Mouse (Mus musculus) Muller cell, postnatal 12 days (primary cell): ENCODE measurements around the gene Tulp2.
A peak's percentile ranks its signal among the peaks of the same experiment; 100 is the strongest.
"Not testable (repeated sequence)": the region's sequence is repeated elsewhere in the genome, so short reads cannot be mapped to it uniquely, and the experiment has no call there.

ENCODE experiments used
- DNase-seq: peaks from one replicate; pipeline ENCODE4 v3.0.0-alpha.2; 2015; ENCODE audit errors: inconsistent ontology term

Gene Tulp2

DNA sequence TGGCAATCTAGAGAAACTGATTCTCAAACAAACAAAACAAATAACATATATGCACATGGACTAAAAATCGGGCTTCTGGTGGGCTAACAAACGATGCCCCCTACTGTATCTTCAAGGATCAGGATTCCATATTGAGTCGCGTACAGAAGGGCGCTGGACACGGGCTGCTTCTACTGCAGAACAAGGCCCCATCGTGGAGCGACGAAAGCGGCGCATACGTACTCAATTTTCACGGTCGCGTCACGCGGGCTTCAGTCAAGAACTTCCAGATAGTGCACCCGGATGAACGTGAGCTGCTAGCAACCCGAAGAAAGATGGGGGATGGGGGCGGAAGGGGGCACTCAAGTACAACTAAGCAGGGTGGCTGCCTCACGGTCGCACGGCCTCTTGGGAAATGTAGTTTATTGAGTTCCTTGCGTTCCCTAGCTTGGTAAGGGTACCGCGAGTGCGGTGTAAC, 40.1 kb downstream of the Tulp2 start:
- DNase-seq = peak; percentile 91

DNA sequence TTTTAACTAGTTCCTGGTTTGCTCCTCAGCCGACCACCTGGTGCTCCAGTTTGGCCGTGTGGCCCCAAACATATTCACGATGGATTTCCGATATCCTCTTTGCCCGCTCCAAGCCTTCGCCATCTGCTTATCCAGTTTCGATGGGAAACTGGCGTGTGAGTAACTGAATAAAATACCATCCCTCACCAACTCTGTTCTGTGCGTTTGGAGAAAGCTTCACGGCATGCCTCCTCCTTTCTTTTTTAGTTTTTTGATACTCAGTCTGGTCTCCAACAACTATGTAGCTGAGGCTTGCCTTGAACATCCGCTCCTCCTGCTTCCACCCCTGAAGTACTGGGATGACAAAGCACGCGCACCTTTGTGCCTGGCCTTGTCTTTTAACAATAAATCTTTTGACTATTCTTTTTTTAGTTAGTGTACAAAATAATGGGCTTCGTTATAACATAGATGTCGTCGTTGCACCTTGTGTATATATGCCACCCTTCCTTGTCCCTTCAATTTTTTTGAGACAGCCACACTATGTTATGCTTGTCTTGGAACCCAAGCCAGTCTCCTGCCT, 40.6 kb downstream of the Tulp2 start:
- no peak for DNase-seq

DNA sequence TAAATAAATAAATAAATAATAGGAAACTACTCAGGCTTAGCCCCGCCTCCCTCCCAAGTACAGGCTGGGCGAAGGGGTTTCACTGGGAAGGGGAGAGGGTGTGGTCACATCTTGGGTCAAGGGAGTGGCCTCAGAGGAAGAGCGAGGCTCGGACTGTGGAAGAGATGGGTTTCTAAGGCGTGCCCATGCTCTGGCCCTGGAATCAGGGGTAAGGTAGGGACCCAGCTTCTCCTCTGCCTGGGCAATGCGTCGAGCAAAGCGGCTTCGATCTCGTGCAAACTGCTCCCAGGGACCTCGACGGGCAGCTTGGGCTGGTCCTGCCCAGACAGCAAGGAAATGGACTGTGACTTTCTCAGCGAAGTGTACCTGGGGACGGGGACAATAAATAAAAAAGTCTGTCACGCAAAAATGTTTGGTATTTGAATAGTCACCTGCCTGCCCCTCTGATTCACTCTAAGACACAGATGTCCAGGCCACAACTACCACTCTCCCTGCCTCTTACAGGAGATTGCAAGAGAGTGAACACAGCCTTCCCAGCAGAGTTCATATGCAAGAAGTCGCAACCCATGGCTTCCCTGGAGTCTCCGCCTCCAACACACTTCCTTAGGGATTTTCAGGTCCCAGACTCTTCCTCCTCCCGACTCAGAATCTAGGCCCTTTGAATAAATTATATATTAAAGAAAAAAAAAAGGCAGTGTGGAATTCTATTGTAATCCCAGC, 41.4 kb downstream of the Tulp2 start:
- peak; percentile 14 for DNase-seq

DNA sequence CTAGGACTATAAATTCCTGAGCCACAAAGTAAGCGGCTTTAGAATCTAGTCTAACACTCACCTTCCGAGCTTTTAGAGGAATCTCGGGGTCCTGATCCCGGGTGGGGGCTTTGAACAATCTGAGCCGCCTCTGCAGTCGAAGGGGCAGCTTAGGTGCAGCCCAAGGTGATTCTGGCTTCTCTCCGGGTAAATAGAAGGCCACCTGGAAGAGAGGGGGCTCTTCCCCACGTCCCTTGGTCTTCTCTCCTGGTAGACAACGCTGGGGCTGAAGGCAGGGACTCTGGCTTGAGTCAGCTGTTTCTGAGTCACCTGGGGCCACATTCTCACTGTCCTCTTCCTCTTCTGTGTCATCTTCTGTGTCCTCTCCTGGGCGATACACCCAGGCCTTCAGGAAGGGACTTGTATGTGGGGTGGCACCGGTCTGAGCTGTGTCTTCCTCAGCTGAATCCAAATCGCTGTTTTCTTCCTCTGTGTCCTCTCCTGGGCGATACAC, 42.0 kb downstream of the Tulp2 start:
- no peak for DNase-seq

DNA sequence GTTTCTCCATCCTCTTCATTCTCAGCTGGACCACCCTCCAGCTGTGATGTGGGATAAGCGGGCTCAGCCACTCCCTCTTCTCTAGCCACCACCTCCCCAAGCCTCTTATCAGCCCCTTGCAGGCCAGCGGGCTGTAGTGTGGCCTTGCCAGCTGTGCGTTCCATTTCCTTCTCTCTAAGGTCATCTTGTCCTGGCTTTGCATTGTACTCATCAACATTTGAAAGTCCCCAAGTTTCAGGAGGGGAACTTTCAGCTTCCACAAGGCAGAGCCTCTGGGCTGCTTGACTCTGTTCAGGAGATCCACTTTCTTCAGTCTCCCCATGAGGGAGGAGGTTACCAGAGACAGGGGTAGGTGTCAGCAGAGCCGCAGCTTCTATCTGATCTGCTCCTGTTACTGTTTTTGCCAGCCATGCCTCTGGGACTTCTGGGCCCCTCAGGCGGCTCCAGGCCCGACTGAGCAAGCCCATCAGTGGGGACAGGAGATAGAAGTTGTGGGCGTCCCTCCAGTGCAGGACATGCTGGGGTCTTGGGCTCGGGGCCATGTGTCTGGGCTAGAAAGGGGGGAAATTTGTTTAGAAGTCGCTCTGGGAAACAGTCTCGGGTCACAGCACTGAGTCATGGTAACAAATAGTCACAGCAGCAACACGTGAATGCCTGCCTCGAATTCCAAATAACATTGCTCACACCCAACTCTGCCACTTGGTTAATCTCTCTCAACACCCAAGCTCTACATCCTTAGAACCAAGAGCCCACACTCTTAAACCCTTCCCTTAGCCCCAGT, 43.4 kb downstream of the Tulp2 start:
- DNase-seq = peak; percentile 76

DNA sequence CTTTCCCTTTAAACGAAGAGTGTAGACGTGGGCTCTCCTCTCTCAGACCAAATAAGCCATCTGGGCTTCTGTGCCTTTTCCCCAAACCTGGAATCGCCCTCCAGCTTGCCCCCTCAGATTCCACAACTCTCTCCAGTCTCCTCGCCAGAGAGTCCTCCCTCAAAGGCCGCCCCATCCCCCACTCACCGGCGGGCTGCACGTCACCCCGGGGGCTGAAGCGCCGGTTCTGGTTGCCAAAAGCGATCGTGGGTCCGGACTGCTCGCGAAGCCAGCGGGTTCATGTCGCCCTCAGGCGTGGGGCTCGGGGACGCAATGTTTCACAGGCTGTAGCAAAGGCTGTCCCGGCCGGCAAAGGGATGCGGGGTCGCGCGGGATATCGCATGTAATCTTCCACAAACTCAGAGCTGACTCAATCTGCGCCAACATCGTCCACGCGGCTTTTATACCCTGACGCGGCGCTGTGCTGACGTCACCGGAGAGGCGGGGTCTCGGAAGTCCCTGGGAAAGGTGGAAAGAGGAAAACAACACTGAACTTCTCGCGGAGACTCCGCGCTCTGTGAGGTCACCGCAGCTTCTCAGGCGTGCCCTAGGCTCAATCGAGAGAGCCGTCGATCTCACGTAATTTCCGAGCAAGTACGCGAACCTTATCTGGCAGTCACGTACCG, 44.3 kb downstream of the Tulp2 start, which contains the start of the genes Ppp1r15a and Plekha4:
Gene Ppp1r15a (minus strand): TSS at position 460 of the 665 bp plus-strand sequence.
Gene Plekha4 (plus strand): TSS at position 522 of the 665 bp plus-strand sequence.
- DNase-seq = peak; percentile 97

DNA sequence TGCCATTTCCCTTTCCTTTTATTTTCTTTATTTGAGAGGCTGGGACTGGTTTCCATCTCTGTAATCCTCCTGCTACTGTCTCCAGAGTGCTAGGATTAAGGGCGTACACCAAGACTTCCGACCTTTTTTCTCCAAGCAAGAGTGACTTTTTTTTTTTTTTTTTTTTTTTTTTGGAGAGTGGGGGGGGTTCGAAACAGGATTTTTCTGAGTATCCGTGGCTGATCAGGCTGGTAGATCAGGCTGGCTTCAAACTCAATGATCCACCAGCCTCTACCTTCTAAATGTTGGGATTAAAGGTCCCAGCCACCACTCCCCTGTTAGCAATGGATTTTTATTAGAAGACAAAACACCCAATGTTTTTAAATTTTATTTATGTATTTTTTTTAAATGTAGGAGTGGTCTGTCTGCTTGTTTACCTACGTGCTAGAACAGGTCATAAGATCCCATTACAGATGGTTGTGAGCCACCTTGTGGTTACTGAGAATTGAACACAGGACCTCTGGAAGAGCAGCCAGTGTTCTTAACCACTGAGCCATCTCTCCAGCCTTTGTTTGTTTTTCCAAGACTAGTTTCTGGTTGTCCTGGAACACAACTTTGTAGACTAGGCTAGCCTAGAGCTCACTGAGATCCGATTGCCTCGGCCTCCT, 44.9 kb downstream of the Tulp2 start:
- DNase-seq = peak; percentile 42

DNA sequence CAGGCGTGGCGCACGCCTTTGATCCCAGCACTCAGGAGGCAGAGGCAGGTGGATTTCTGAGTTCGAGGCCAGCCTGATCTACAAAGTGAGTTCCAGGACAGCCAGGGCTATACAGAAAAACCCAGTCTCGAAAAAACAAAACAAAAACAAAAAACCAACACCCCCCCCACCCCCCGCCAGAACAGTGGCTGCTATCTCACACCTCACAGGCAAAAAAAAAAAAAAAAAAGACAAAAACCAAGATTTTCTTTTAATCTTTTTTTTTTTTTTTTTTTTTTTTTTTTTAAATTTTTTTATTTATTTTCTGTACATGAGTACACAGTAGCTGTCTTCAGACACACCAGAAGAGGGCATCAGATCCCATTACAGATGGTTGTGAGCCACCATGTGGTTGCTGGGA, 45.5 kb downstream of the Tulp2 start:
- not testable (repeated sequence) for DNase-seq

DNA sequence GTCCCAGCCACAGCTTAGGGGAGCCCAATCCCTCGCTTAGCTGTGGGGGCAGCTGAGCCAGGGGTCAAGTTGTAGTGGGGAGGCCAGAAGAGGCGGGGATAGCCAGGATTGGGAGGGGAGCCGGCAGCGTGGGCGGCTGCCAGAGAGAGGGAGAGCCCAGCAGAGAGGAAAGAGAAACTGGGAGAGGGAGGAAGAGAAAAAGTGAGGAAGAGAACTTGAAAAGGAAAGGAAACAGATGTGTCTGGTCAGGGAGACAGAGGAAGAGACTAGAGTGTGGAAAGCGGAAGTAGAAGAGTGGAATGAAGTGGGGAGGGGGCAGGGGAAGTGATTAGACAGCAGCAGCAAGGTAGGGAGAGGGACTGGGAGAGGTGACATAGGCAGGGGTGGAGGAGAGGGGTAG, 47.8 kb downstream of the Tulp2 start:
- DNase-seq = peak; percentile 72

DNA sequence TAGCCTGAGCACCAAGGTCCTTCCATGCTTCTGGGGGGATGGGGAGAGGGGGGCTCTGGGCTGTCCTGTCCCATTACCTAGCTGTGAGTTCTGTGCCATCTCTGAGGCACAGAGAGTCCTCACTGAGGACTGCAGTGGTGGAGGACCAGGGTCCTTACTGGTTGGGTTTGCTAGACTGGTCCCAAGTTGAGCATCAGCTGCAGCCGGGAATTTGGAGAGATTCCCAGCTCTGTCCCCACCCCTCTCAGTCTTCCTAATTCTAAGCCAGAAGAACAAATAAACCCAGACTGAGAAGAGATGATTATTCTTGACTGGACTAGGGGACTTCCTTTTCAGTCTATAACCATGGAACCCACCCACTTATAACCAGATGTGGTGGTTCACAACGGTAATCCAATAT, 49.0 kb downstream of the Tulp2 start:
- peak; percentile 59 for DNase-seq

DNA sequence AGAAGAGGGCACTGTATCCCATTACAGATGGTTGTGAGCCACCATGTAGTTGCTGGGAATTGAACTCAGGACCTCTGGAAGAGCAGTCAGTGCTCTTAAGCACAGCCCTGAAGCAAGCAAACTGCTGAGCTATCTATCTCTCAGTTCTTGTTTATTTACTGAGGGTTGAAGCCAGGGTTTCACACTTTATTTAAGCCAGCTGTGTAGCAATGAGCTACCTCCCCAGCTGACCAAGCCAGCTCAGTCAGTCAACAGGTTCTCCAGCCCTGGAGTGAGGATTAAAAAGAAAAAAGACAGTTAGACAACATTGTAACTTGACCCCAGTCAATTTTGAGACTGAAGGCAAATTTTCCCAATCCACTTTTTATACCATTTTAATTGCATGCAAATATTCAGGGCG, 54.0 kb downstream of the Tulp2 start:
- no peak for DNase-seq

DNA sequence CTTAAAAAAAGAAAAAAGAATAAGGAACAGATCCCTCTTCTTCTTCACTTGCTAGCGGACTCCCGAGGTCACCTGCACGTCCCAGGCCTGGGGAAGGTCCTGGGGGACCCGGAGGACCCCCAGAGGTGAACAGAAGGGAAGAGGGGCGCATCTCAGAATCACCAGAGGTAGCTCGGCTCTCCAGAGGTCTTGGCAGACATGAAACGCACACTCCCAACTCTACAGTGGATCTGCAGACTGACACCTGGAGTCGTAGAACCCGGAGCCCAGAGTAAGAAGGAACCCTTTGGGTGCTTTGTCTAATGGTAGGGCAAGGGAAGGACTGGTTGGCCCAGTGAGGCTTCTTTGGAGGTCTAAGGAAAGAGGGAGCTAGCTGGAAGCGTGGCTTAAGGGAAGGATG, 55.9 kb downstream of the Tulp2 start:
- no peak for DNase-seq

DNA sequence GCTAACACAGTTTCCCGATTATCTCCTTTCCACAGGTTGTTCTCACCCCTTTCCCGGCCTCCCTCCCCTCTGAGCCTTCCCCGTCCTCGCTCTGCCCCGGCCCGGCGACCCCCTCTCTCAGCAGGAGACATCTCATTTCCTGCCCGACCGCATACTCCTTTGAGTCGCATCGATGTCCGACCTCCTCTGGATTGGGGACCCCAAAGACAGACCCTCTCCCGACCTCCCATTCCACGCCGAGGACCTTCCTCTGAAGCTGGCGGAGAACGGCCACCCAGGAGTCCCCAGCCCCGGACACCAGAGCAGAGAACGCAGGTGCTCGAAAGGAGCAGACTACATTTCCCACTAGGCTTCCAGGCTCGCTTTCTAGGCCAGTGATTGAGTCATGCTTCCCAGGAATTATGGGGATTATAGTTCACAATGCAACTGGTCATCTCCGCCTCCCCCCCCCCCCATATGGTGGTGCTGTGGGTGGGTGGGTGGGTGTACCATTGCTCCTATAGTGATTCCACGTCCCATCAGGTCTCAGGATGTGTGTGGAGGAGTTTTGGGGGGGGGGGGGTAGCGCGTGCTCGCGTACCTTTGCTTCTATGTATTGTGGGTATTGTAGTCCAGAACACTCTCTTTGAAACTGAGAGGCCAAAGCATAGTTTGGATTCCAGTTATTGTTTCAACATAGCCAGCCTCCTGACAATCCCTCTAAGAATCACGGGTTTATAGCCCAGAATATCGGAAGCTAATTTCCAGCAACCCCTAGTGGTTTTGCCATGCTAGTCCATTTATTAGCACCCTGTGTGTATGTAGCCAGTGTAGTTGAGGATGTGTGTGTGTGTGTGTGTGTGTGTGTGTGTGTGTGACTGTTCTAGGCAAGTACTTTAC, 56.7 kb downstream of the Tulp2 start:
- DNase-seq = peak; percentile 87

DNA sequence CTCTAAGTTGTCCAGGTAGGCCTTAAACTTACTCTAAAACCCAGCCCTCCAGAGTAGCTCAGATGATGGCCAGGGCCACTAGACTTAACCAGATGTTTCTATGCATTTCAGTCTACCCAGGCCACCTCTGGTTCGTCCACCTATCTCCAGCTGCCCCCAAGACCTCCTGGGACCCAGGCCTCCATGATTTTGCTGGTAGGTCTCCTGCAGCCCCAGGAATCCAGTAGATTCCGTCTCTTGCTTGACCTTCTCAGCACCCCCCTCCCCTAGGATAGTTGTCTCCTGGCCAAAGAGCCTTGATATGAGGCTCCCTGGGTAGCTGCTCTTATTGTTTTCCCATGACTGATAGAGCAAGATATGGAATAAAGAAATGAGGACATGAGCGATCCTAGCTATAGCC, 57.4 kb downstream of the Tulp2 start:
- no peak for DNase-seq

DNA sequence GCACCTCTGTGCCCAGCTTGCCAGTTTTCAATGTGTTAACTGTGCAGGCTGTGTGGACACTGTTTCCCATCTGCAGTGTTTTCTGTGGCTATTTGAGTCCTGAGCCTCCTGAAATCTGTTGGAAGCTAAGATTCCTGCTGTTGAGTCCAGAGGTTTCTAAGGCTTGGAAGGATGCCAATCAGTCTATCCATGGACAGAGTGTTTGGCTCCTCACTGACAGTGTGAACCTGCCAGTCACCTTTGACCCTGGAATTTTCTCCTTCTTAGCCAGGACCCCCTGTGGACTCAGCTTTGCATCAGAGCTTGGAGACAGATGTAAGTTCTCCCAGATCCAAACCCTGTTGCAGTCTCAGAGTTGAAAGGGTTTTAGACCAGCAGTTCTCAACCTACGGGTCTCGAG, 58.5 kb downstream of the Tulp2 start:
- DNase-seq = no peak

DNA sequence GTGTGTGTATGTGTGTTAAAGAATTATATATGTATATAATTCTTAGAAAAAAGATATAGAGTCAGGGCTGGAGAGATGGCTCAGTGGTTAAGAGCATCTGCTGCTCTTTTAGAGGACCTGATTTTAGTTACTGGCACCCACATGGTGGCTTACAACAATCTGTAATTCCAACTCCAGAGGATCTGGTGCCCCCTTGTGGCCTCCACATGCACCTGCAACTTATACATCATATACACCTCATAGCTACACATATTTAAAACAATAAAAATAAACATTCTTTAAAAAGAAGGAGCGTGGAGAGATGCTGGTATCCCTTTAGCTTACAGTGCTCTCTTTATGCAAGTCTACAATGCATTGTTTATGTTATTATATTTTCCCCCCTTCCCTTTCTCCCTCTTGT, 62.8 kb downstream of the Tulp2 start:
- DNase-seq = no peak

DNA sequence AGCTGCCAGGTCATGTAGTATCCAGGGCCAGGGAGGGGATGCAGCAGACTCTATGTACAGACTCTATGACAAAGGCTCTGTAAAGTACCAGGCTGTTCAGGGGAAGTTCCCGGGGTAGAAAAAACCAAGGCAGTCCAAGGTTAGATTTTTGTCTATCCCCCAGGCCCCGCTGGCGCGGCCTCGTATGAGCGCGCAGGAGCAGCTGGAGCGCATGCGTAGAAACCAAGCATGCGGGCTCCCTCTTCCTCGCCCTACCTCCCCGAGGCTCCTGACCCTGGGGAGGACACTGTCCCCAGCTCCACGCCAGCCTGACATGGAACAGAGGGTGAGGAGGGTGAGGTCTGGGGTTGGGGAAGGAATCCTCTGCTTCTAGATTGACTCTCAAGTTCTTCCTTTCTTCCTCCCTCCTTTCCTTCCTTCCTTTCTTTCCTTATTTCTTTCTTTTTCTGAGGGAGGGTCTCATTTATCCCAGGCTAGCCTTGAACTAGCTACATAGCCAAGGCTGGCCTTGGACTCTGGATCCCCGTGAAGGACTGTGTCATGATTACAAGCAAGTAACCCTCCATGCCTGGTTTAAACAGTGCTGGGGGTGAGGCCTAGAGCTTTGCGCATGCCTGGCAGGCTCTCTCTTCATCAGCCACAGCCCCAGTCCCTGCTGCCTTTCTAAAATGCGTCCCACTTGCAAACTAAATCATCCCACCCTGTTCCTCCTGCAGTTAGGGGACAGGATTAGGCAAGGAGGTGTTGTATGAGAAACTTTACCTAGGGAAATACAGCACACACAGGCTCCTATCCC, 68.2 kb downstream of the Tulp2 start:
- no peak for DNase-seq

DNA sequence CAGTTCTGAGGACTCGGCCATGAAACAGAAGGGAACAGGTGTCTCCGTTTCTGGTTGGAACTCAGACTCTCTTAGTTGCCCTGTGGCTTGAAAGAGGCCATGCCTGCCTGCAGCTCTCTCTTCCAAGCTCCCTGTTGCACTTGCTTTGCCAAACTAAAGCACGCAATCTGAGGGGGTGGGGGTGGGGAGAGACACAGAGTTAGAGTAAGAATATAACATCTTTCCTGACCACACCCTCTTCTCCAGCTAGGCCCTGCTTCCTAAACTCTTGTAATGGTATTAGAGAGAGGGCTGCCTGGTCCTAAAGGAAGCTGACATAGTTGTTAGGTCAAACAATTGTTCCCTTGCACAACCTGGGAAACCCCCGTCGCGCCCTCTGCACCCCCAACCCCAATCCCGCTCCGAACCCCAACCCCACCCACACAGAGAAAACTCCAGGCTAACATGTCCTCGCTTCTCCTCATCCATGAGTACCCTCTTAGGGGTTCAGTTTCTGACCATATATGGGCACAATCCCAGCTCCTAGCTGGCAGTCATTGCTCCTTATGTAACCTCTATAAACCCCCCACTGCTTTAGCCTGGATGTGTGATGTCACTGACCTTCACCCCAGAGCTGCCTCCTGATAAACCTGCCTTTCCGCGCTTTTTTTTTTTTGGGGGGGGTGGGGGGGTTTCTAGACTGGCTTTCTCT, 69.3 kb downstream of the Tulp2 start:
- DNase-seq = no peak

DNA sequence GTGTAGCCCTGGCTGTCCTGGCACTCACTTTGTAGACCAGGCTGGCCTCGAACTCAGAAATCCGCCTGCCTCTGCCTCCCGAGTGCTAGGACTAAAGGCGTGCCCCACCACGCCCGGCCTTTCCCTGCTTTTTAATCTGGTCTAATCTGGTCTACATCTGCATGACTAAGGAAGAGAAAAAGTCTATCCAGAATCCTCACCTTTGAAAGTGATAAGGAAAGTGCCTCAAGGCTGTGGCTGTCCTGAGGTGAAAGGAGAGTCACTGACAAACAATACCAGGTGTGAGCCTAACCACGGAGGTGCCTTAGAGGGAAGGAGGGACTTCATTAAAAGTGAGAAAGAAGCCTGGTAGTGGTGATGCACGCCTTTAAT, 69.8 kb downstream of the Tulp2 start:
- no peak for DNase-seq
